Mouse (Mus musculus): Measurements from ENCODE around the gene Syt9. TPM values are rescaled to one million over a fixed set of nuclear protein-coding genes. Genes with fewer than 3 reads are reported as not detected.

The Syt9 gene
- polyA plus RNA-seq, 1 experiment from 2014 or later, result 4.4 TPM

GRCm38 (mm10) chr7:107371126-107371920 lies 795 bp downstream of the Syt9 start:
- H3K27me3 ChIP-seq (ENCODE audit: control insufficient read depth, insufficient read depth, low read length), result 0 out of 2 replicates have a peak, but pooled peaks cover 6% of the 10 kb centered on the region

DNA sequence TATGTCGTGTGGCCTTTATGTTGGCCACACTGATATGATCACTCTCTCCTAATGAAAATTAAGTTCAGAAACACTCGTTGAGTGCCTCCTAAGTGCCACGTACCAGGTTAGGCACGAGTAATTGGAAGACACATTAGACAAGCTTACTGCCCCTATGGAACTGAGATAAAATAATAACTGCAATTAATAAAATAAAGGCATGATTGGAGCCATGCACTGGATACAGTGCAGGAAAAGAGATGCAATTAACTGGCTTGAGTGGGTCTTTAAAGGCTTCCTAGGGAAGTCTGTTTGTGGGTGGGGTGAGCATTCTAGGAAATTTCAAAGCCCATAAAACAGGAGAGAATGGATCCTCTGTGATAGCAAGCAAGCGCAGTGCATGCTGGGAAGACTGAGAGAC lies 10.0 kb downstream of the Syt9 start:
- WGBS, result 89% methylated on average over 5 of the region's 5 CpGs
- H3K4me3 ChIP-seq (ENCODE audit: low read depth, low read length), result no peak overlapping the region
- no peak for ATAC-seq (ENCODE audit: insufficient number of reproducible peaks, insufficient read depth, low FRiP score, low read depth)

More at GRCm38 (mm10) chr7:107371126-107371920, 795 bp downstream of the Syt9 start:
- peak; percentile 56 for ATAC-seq (ENCODE audit: insufficient number of reproducible peaks, insufficient read depth, low FRiP score, low read depth)
- no peaks in the 10 kb centered on the region for H3K9me3 ChIP-seq (ENCODE audit: control insufficient read depth, low read depth, low read length)
- peak overlapping the region; percentile 38; the same call in 1 of the 2 replicates for H3K9ac ChIP-seq (replicated peaks; ENCODE audit: low read depth, low read length)
- no peak overlapping the region for H3K27ac ChIP-seq (ENCODE audit: low read length)
- WGBS, result 2% methylated on average over 45 of the region's 45 CpGs
- H3K4me2 ChIP-seq (replicated peaks; ENCODE audit: low read depth, low read length), result peak overlapping the region; percentile 100
- H3K4me3 ChIP-seq (ENCODE audit: low read depth, low read length), result peak overlapping the region; percentile 66
- H3K4me1 ChIP-seq (ENCODE audit: control insufficient read depth, insufficient read depth, low read length), result 0 out of 2 replicates have a peak, but pooled peaks cover 5% of the 10 kb centered on the region
- H3K36me3 ChIP-seq (ENCODE audit: control insufficient read depth, insufficient read depth, low read length), result no peaks in the 10 kb centered on the region

DNA sequence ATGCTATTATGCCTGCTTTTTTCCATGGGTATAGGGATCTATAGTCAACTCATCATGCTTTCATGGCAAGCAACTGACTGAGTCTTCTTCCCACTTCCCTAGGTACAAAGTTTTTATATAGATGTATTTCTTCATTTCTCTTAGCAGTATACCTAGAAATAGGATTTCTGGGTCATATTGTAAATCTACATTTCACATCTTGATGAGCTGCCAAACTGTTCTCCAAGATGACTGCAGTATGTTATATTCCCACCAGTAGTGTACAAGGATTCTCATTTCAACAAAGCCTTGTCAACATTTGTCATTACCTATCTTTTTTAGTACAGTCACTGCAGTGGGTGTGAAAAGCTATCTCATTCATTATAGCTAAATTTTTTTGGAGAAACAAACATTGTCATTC lies 19.1 kb downstream of the Syt9 start:
- Histone ChIP-seq H3K4me1 (ENCODE audit: control insufficient read depth, insufficient read depth, low read length) (no peaks in the 10 kb centered on the region), H3K27ac (ENCODE audit: low read length) (no peak overlapping the region), H3K27me3 (ENCODE audit: control insufficient read depth, insufficient read depth, low read length) (no peaks in the 10 kb centered on the region), H3K36me3 (ENCODE audit: control insufficient read depth, insufficient read depth, low read length) (no peaks in the 10 kb centered on the region), H3K9ac (replicated peaks; ENCODE audit: low read depth, low read length) (no peak overlapping the region), H3K9me3 (ENCODE audit: control insufficient read depth, low read depth, low read length) (no peaks in the 10 kb centered on the region), H3K4me2 (replicated peaks; ENCODE audit: low read depth, low read length) (no peak overlapping the region), H3K4me3 (ENCODE audit: low read depth, low read length) (no peak overlapping the region)
- ATAC-seq (ENCODE audit: insufficient number of reproducible peaks, insufficient read depth, low FRiP score, low read depth), result no peak

More for the DNA sequence above, 10.0 kb downstream of the Syt9 start:
- Histone ChIP-seq H3K9me3 (ENCODE audit: control insufficient read depth, low read depth, low read length) (no peaks in the 10 kb centered on the region), H3K4me1 (ENCODE audit: control insufficient read depth, insufficient read depth, low read length) (no peaks in the 10 kb centered on the region), H3K9ac (replicated peaks; ENCODE audit: low read depth, low read length) (no peak overlapping the region), H3K27me3 (ENCODE audit: control insufficient read depth, insufficient read depth, low read length) (no peaks in the 10 kb centered on the region), H3K36me3 (ENCODE audit: control insufficient read depth, insufficient read depth, low read length) (no peaks in the 10 kb centered on the region), H3K27ac (ENCODE audit: low read length) (no peak overlapping the region), H3K4me2 (replicated peaks; ENCODE audit: low read depth, low read length) (no peak overlapping the region)

- ATAC-seq (ENCODE audit: insufficient number of reproducible peaks, insufficient read depth, low FRiP score, low read depth), result no peak
- H3K9ac ChIP-seq (replicated peaks; ENCODE audit: low read depth, low read length), result no peak overlapping the region
- no peak overlapping the region for H3K4me3 ChIP-seq (ENCODE audit: low read depth, low read length)
- no peak overlapping the region for H3K27ac ChIP-seq (ENCODE audit: low read length)
- no peaks in the 10 kb centered on the region for H3K9me3 ChIP-seq (ENCODE audit: control insufficient read depth, low read depth, low read length)
- no peaks in the 10 kb centered on the region for H3K27me3 ChIP-seq (ENCODE audit: control insufficient read depth, insufficient read depth, low read length)
- H3K36me3 ChIP-seq (ENCODE audit: control insufficient read depth, insufficient read depth, low read length), result no peaks in the 10 kb centered on the region
- H3K4me1 ChIP-seq (ENCODE audit: control insufficient read depth, insufficient read depth, low read length), result no peaks in the 10 kb centered on the region
- 62% methylated on average over 2 of the region's 2 CpGs for WGBS
- no peak overlapping the region for H3K4me2 ChIP-seq (replicated peaks; ENCODE audit: low read depth, low read length)
These were observed 22.2 kb downstream of the Syt9 start for GRCm38 (mm10) chr7:107392749-107393148.

DNA sequence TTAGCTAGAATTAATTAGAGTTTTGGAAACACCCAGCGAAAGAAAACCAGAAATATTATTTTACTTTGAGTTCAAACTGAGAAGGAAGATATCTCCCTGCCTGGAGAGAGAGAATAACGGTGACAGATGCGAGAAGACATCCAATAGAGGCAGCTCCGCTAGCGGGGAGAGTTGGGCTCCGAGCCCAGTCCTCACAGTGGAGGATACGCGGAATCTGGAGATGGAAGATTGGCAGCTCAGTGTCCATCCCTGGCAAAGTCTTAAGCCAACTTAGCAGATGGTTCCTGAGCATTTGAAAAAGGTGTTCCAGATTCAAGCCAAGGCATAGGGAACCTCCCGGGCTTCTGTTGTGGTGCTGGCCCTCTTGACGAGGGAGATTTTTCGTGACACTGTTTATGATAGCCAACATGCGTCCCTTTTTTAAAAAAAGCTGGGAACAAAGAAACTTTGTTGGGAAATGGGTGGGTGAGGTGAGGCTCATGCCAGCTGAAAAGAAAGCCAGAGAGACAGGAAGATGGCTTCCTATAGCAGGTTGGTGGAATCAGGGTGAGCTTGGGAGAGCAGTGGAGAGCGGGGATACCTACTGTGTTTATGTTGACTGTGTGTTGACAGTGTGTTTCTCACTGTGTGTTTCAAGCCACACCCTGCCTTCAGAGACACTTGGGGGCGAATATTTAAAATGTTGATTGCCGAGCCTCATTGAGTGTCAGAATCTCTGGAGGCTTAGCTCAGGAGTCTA lies 29.7 kb downstream of the Syt9 start:
- Histone ChIP-seq H3K27me3 (ENCODE audit: control insufficient read depth, insufficient read depth, low read length) (no peaks in the 10 kb centered on the region), H3K36me3 (ENCODE audit: control insufficient read depth, insufficient read depth, low read length) (no peaks in the 10 kb centered on the region), H3K9ac (replicated peaks; ENCODE audit: low read depth, low read length) (no peak overlapping the region), H3K4me1 (ENCODE audit: control insufficient read depth, insufficient read depth, low read length) (no peaks in the 10 kb centered on the region), H3K4me3 (ENCODE audit: low read depth, low read length) (no peak overlapping the region), H3K27ac (ENCODE audit: low read length) (no peak overlapping the region), H3K4me2 (replicated peaks; ENCODE audit: low read depth, low read length) (no peak overlapping the region), H3K9me3 (ENCODE audit: control insufficient read depth, low read depth, low read length) (no peaks in the 10 kb centered on the region)
- ATAC-seq (ENCODE audit: insufficient number of reproducible peaks, insufficient read depth, low FRiP score, low read depth), result no peak
- WGBS, result 87% methylated on average over 15 of the region's 15 CpGs

DNA sequence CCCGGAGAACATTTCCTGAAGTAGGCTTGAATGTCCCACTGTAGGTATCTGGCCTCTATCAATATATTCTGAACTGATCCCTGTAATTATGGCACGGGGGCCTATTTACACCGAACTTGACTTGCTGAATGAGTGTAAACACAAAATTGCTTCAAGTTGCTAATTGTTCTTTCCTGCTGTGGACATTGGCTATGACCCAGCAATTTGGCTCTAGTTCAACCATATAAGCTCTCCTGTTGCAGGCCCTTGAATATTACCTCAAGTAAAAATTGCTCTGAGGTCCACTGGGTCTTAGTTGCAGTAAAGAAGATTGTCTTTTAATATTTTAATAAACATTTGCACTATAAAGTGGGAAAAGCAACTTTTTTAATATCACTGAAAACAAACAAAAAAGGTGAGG lies 32.7 kb downstream of the Syt9 start:
- H3K27me3 ChIP-seq (ENCODE audit: control insufficient read depth, insufficient read depth, low read length), result no peaks in the 10 kb centered on the region
- no peaks in the 10 kb centered on the region for H3K9me3 ChIP-seq (ENCODE audit: control insufficient read depth, low read depth, low read length)
- H3K9ac ChIP-seq (replicated peaks; ENCODE audit: low read depth, low read length), result no peak overlapping the region
- no peak overlapping the region for H3K4me3 ChIP-seq (ENCODE audit: low read depth, low read length)
- 84% methylated on average over 3 of the region's 3 CpGs for WGBS
- no peaks in the 10 kb centered on the region for H3K4me1 ChIP-seq (ENCODE audit: control insufficient read depth, insufficient read depth, low read length)
- H3K4me2 ChIP-seq (replicated peaks; ENCODE audit: low read depth, low read length), result no peak overlapping the region
- ATAC-seq (ENCODE audit: insufficient number of reproducible peaks, insufficient read depth, low FRiP score, low read depth), result no peak
- H3K27ac ChIP-seq (ENCODE audit: low read length), result no peak overlapping the region
- H3K36me3 ChIP-seq (ENCODE audit: control insufficient read depth, insufficient read depth, low read length), result no peaks in the 10 kb centered on the region

DNA sequence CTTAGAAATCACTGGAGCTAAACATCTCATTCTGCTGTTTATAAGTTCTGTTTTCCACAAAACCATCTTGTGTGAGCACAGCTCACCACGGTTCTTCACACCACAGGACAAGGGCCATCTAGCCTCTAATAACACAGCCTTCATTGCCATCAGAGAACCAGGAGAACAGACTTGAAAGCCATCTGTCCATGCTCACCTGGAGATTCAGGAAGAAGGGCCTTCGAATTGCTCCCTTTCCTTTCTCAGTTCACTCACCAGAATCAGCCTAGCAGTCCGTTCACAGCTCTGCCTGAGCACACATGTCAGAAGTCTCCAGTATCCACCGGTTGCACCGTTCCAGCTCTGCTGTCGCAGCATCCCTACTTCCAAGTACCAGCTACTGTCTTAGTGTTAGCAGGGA lies 44.4 kb downstream of the Syt9 start:
- no peak overlapping the region for H3K27ac ChIP-seq (ENCODE audit: low read length)
- WGBS, result 86% methylated on average over 6 of the region's 6 CpGs

GRCm38 (mm10) chr7:107417043-107417850 lies 46.7 kb downstream of the Syt9 start:
- H3K4me1 ChIP-seq (ENCODE audit: control insufficient read depth, insufficient read depth, low read length), result no peaks in the 10 kb centered on the region
- H3K9me3 ChIP-seq (ENCODE audit: control insufficient read depth, low read depth, low read length), result no peaks in the 10 kb centered on the region
- WGBS, result 53% methylated on average over 3 of the region's 3 CpGs
- H3K27ac ChIP-seq (ENCODE audit: low read length), result no peak overlapping the region
- peak; percentile 64; the same call in 1 of the 2 replicates for ATAC-seq (ENCODE audit: insufficient number of reproducible peaks, insufficient read depth, low FRiP score, low read depth)
- H3K4me2 ChIP-seq (replicated peaks; ENCODE audit: low read depth, low read length), result no peak overlapping the region
- H3K4me3 ChIP-seq (ENCODE audit: low read depth, low read length), result no peak overlapping the region
- no peaks in the 10 kb centered on the region for H3K36me3 ChIP-seq (ENCODE audit: control insufficient read depth, insufficient read depth, low read length)
- no peaks in the 10 kb centered on the region for H3K27me3 ChIP-seq (ENCODE audit: control insufficient read depth, insufficient read depth, low read length)
- no peak overlapping the region for H3K9ac ChIP-seq (replicated peaks; ENCODE audit: low read depth, low read length)

More for the DNA sequence above, 44.4 kb downstream of the Syt9 start:
- no peak for ATAC-seq (ENCODE audit: insufficient number of reproducible peaks, insufficient read depth, low FRiP score, low read depth)
- Histone ChIP-seq H3K27me3 (ENCODE audit: control insufficient read depth, insufficient read depth, low read length) (no peaks in the 10 kb centered on the region), H3K36me3 (ENCODE audit: control insufficient read depth, insufficient read depth, low read length) (no peaks in the 10 kb centered on the region), H3K9me3 (ENCODE audit: control insufficient read depth, low read depth, low read length) (no peaks in the 10 kb centered on the region), H3K4me1 (ENCODE audit: control insufficient read depth, insufficient read depth, low read length) (no peaks in the 10 kb centered on the region), H3K4me3 (ENCODE audit: low read depth, low read length) (no peak overlapping the region), H3K4me2 (replicated peaks; ENCODE audit: low read depth, low read length) (no peak overlapping the region), H3K9ac (replicated peaks; ENCODE audit: low read depth, low read length) (no peak overlapping the region)
